Mouse (Mus musculus) liver, adult 2 months (tissue): ENCODE measurements around the gene Ptprg. TPM values are rescaled to one million over a fixed set of nuclear protein-coding genes. Genes with fewer than 3 reads are reported as not detected.

ENCODE experiments used
- DNase-seq: peaks from one replicate; pipeline ENCODE4 v3.0.0-alpha.2; 2011; ENCODE audit warnings: low read depth, low spot score; ENCODE audit errors: extremely low read depth
- H3K27ac ChIP-seq: fragments of 200-500 bp; replicated peaks from 2 replicates; pipeline ENCODE4 v1.5.1; 2012; ENCODE audit warnings: low read depth, mild to moderate bottlenecking, control low read depth, inconsistent platforms, low read length; ENCODE audit not compliant: insufficient read depth
- H3K27me3 ChIP-seq: fragments of 200-500 bp; 2 replicates; pipeline ENCODE4 v1.6.1; 2012; ENCODE audit warnings: mild to moderate bottlenecking, moderate library complexity, low read length, inconsistent platforms; ENCODE audit not compliant: control insufficient read depth, insufficient read depth
- H3K36me3 ChIP-seq: fragments of 200-500 bp; 2 replicates; pipeline ENCODE4 v1.6.1; 2012; ENCODE audit warnings: low read length, inconsistent platforms; ENCODE audit not compliant: control insufficient read depth, insufficient read depth
- H3K4me1 ChIP-seq: fragments of 200-500 bp; 2 replicates; pipeline ENCODE4 v1.6.1; 2011; ENCODE audit warnings: low read length; ENCODE audit not compliant: control insufficient read depth, insufficient read depth
- H3K4me3 ChIP-seq: fragments of 200-500 bp; 2 replicates; pipeline ENCODE4 v1.5.1; 2011; ENCODE audit warnings: low read depth, mild to moderate bottlenecking, control low read depth, low read length, moderate library complexity; ENCODE audit not compliant: insufficient read depth
- H3K79me2 ChIP-seq: fragments of 200-500 bp; 2 replicates; pipeline ENCODE4 v1.6.1; 2012; ENCODE audit warnings: inconsistent platforms, mild to moderate bottlenecking, low read length, moderate library complexity; ENCODE audit not compliant: control insufficient read depth, insufficient read depth
- H3K9ac ChIP-seq: fragments of 200-500 bp; 2 replicates; pipeline ENCODE4 v1.6.1; 2012; ENCODE audit warnings: low read depth, mild to moderate bottlenecking, control low read depth, inconsistent platforms, low read length
- CTCF ChIP-seq: fragments of 200-500 bp; IDR thresholded peaks from 2 replicates; pipeline ENCODE4 v1.5.1; 2011; ENCODE audit warnings: low read depth, low read length, control low read depth
- POLR2A ChIP-seq: fragments of 200-500 bp; IDR thresholded peaks from 2 replicates; pipeline ENCODE4 v1.6.1; 2011; ENCODE audit warnings: low read length, control low read depth; ENCODE audit not compliant: insufficient read depth; ENCODE audit errors: extremely low read depth
- WGBS: fragments of 180-500 bp; shearing (Covaris S2); methylation state at CpG from one replicate; pipeline ENCODE4 v1.1.7; 2018; 5-methylcytosine and 5-hydroxymethylcytosine counted together
- polyA plus RNA-seq: library from polyadenylated mRNA; depleted of rRNA; stranded (reverse); fragments of >200 nt; gene quantifications from 2 replicates; pipeline ENCODE4 v1.2.3, GENCODE M21; 2012
- total RNA-seq: library from RNA; depleted of rRNA; stranded (reverse); fragments of >200 nt; gene quantifications from 2 replicates; pipeline ENCODE4 v1.2.3, GENCODE M21; 2014

The Ptprg gene
- total and polyA plus RNA-seq, 2 experiments = 17.4 to 19.9 TPM

DNA sequence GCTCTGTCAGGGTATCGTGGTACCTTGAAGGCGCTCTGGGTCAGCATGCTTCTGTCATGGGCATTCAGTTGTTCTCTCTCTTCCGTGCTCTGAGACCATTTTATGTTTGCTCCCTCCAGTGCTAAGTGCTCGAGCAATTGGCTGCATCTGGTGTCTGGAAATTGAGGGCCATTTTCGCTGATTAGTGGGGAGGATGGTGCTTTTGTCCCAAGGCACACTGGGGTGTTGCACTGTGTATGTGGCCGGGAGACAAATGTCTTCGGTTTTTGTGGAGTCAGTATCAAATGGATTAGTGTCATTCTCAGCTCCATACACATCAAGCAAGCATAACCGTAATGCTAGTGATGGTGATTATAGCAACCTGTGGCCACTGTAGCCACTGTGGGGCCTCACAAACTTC, 271.6 kb downstream of the Ptprg start:
- TF ChIP-seq POLR2A (no peak), CTCF (no peak)
- WGBS = 97% methylated on average over 8 of the region's 8 CpGs

DNA sequence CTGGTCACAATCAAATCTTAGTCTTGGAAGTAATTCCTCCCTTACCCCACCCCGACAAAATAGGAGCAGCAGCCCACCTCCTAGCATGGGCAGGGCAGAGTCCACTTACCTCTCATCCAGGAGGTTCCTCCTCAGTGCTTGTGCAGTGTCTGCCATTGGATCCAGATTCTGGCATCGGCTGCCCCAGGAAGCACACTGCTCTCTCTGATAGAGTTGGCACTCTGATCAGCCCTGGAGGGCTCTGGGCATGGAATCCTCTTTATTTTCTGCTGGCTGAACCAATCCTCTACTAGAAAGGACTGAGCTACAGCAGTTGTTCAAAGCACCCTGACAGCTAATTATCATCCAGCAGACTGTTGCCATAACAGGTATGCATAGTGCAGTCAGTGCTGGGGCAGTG, 272.2 kb downstream of the Ptprg start:
- no peaks in the 10 kb centered on the region for H3K36me3 ChIP-seq
- H3K9ac ChIP-seq = no peak overlapping the region
- DNase-seq = no peak
- peaks cover 4% of the 10 kb centered on the region; the same call in 1 of the 2 replicates for H3K79me2 ChIP-seq
- TF ChIP-seq CTCF = no peak
- TF ChIP-seq POLR2A = no peak
- 54% methylated on average over 2 of the region's 2 CpGs for WGBS
- no peak overlapping the region for H3K4me3 ChIP-seq
- no peaks in the 10 kb centered on the region for H3K4me1 ChIP-seq
- no peaks in the 10 kb centered on the region for H3K27me3 ChIP-seq
- H3K27ac ChIP-seq = no peak overlapping the region

More for the DNA sequence above, 271.6 kb downstream of the Ptprg start:
- Histone ChIP-seq H3K9ac (no peak overlapping the region), H3K79me2 (peaks cover 4% of the 10 kb centered on the region; the same call in 1 of the 2 replicates), H3K27ac (no peak overlapping the region), H3K27me3 (no peaks in the 10 kb centered on the region), H3K4me1 (no peaks in the 10 kb centered on the region), H3K36me3 (no peaks in the 10 kb centered on the region), H3K4me3 (no peak overlapping the region)
- no peak for DNase-seq

DNA sequence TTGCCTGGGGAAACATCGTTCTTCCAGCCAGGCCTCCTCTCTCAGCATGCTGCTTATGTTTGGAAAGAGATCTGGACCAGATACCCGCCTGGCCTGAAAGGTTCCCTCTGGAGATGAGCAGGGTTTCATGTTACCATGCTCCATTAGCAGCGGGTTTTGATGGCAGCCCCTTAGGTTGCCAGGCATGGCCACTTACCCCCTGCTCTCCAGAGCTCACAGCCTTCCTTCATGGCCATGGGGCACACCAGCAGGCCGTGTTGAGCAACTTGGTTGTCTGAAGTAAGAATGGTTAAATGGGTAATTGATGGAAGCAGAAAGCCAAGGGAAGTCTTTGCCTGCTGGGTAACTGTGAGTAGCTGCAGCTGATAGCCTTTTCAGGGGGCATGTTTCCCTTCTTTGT, 274.8 kb downstream of the Ptprg start:
- H3K9ac ChIP-seq = no peak overlapping the region
- H3K79me2 ChIP-seq = peaks cover 4% of the 10 kb centered on the region; the same call in 1 of the 2 replicates
- no peak overlapping the region for H3K27ac ChIP-seq
- no peak overlapping the region for H3K4me3 ChIP-seq
- no peaks in the 10 kb centered on the region for H3K4me1 ChIP-seq
- TF ChIP-seq CTCF = no peak
- 80% methylated on average over 4 of the region's 4 CpGs for WGBS
- H3K36me3 ChIP-seq = no peaks in the 10 kb centered on the region
- DNase-seq = no peak
- H3K27me3 ChIP-seq = no peaks in the 10 kb centered on the region

DNA sequence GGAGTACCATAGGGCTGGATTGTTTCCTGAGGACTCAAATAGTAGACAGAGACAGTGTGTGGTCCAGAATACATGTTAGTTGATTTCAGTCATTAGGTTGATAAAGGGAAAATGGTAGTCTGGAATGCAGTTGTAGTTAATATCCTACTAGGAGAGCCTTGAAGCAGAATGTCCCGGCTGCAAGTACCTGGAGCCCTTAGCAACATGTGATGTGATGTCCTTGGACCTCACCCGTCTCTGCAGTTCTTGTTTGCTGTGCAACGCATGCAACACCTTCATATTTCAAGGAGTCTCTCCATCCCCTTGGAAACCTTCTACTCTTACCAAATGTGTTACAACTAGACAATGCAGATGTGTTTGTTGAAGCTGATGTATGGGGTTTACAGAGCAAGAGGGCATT, 280.3 kb downstream of the Ptprg start:
- no peaks in the 10 kb centered on the region; the same call in 1 of the 2 replicates for H3K79me2 ChIP-seq
- H3K27me3 ChIP-seq = no peaks in the 10 kb centered on the region
- 82% methylated on average over 3 of the region's 3 CpGs for WGBS
- no peak overlapping the region for H3K9ac ChIP-seq
- H3K36me3 ChIP-seq = no peaks in the 10 kb centered on the region
- no peaks in the 10 kb centered on the region for H3K4me1 ChIP-seq
- H3K27ac ChIP-seq = no peak overlapping the region
- DNase-seq = no peak
- no peak overlapping the region for H3K4me3 ChIP-seq
- no peak for TF ChIP-seq CTCF
- TF ChIP-seq POLR2A = no peak

DNA sequence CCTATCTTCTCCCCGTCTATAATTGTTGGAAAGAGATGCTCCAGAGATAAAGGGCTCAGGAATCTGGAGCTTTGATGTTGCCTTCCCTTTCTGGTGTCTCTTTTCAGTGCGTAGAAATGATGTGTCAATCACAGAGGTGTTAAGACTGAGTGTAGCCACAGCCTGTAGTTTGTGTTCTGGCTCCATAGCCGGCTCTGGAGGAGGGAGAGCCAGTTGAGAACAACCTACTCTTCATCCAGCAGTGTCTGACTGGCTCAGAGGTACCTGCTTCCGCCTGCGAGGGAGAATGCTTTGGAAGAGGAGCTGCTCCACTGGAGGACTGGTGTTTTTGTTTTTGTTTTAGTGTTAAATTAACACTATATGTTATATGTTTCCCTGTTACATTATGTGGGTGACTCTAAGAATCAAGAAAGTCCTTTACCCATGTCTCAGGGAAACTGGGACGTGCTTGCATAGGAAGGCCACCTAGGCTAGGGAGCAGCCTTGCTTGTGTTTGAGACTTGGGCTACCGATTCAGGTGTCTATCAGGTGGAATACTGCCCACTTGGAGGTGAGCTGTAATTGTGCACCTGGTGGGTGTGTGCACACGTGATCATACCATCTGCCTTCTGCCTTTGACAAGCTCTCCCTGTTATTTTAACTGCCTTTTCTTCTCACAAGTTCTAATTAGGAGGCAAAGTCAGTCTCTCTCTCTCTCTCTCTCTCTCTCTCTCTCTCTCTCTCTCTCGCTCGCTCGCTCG, 282.5 kb downstream of the Ptprg start:
- Histone ChIP-seq H3K36me3 (no peaks in the 10 kb centered on the region), H3K79me2 (no peaks in the 10 kb centered on the region; the same call in 1 of the 2 replicates), H3K9ac (no peak overlapping the region), H3K27me3 (no peaks in the 10 kb centered on the region), H3K4me1 (no peaks in the 10 kb centered on the region), H3K4me3 (no peak overlapping the region), H3K27ac (no peak overlapping the region)
- WGBS = 85% methylated on average over 12 of the region's 12 CpGs
- TF ChIP-seq CTCF (no peak), POLR2A (no peak)
- no peak for DNase-seq

DNA sequence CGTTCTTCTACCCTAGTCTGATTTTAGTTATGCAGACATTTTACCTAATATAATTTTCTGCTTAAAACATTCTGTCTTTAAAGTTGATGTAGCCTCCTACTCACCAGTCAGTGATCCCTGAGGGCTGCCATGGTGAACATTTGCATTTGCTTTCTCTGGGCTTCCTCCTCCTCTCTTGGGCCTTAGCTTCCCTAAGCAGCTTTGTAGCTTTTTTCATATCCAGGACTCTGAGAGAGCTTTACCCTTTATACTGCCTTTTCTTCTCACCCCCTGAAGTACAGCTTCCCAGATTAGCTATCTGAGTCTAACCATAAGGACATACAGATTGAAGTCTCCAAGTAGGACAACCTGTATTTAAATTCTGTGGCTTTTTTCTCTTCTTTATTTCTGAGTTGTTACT, 284.4 kb downstream of the Ptprg start:
- 100% methylated on average over 1 of the region's 1 CpGs for WGBS
- H3K27ac ChIP-seq = no peak overlapping the region
- peaks cover 3% of the 10 kb centered on the region; the same call in 1 of the 2 replicates for H3K79me2 ChIP-seq
- peaks cover 1% of the 10 kb centered on the region; the same call in 1 of the 2 replicates for H3K4me1 ChIP-seq
- no peak for DNase-seq
- no peak overlapping the region for H3K4me3 ChIP-seq
- H3K27me3 ChIP-seq = no peaks in the 10 kb centered on the region
- no peak overlapping the region for H3K9ac ChIP-seq
- no peak for TF ChIP-seq POLR2A
- TF ChIP-seq CTCF = no peak
- no peaks in the 10 kb centered on the region for H3K36me3 ChIP-seq
